Mouse (Mus musculus) ovary, postnatal 14 days (tissue): ENCODE results near the gene Irf4.

ENCODE experiments used
- DNase-seq: peaks from one replicate; pipeline ENCODE4 v3.0.0; 2022; ENCODE audit warnings: low spot score

Irf4 gene

GRCm38 (mm10) chr13:30738310-30738840 is 10.7 kb upstream of the Irf4 start:
- DNase-seq: no peak

DNA sequence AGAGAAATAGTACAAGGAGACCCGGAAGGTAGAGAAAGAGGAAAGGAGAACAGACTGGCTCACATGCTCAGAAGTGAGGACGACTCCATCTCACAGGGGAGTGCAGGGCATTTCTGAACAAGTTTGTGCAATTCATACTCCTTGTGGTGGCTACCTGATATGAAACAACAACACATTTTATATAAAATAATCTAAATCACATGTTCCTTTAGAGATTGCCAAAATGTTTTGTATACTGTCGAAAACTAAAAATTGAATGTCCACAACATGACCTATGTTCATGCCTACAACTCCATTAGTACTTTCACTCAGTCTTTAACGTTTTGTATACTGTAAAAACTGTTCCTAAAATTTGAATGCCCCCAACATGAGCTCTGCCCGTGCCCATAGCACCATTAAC is 7.9 kb upstream of the Irf4 start:
- no peak for DNase-seq

GRCm38 (mm10) chr13:30742411-30742970 is 6.5 kb upstream of the Irf4 start:
- no peak for DNase-seq

DNA sequence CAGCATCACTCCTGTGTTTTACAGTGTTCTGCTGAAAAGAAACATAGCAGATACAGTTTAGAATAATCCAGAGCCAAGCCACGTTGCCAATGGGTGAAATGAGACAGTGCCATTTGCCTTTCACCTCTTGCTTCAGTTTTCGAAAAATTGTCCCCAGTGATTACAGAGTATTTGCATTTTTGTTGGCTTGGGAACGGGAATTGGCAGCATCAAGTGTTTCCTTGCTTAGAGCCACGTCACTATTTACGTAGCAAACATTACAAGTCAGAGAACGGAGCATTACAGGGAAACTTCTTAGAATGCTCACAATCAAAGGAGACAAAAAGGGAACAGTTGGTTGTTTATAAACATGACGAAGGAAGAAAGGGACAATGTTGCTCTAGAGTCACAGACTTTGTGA is 3.9 kb upstream of the Irf4 start:
- DNase-seq: no peak

DNA sequence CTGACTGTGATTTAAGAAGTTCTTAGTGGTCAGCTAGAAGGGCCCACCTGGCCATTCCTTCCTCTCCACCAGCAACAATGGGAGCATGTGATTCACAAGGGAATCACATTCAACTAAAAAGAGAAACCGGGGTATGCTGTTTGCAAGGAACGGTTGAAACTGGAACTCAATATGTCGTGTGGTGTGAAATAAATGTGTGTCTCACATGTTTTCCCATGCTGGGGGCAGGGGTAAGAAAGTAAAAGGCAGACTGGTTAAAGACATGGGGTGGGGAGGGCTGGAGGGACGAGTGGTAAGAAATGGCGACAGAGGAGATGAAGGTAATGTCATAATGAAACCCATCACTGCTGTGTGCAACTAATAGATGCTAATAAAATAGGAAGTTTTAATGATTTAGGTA is 2.0 kb upstream of the Irf4 start:
- DNase-seq: no peak

- DNase-seq: no peak
Observed at GRCm38 (mm10) chr13:30747504-30747903, 1.5 kb upstream of the Irf4 start.

DNA sequence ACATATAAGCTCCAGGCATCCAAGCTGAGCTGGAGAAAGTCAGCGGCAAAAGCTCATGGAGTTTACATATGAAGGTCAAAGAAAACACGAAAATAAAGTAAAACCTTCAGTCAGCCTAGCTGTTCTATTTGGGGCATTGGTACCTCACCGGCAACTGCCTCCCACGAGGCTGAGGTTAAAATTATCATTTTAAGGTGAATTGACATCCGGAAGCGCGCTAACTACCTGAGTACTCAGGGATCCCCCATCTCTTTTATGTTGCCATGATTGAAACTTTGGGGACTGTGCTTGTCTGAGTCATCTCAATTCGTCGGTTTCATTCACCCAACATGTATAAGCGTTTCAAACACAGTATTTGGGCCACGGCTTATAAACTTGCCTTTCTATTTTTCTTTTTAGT is 705 bp upstream of the Irf4 start:
- no peak for DNase-seq

- DNase-seq: no peak
Observed at GRCm38 (mm10) chr13:30749557-30750141, 623 bp downstream of the Irf4 start.

GRCm38 (mm10) chr13:30750461-30751303 is 1.7 kb downstream of the Irf4 start:
- no peak for DNase-seq

DNA sequence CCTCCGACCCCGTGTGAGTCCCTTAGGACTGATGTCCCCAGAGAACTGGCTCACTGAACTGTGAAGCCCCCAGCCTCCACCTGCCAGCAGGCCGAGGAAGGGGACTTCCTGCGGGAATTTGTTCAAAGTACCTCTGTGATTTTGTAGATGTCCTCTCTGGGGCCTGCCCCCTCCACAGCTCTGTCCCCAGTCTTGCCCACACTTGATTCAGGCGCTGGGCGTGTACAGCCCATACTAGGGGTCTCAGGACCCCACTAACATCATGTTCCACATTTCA is 2.2 kb downstream of the Irf4 start:
- DNase-seq: no peak

DNA sequence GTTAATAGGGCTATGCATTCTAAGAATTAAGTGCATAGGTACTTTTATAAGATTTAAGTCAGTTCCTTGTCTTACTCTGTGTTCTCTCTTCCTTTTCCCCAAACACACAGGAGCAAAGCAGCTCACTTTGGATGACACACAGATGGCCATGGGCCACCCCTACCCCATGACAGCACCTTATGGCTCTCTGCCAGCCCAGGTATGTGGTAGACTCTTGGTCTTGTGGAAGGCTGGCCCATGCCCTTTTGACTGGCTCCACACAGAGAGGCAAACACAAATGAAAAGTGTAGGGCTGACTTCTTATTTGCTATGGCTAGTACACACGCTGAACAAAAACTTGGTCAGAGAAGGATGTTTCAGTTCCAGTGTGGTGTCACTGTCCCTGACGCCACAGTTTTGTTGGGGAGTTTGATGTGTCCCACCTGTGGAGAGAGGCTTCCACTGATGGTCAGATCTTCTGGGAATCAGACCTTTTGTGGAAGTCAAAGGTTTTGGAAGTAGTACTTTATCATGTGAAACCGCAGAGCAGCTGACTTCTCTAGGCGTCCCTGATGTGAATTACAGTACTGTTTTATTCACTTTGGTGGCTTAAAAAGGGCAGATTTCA is 3.7 kb downstream of the Irf4 start:
- no peak for DNase-seq

DNA sequence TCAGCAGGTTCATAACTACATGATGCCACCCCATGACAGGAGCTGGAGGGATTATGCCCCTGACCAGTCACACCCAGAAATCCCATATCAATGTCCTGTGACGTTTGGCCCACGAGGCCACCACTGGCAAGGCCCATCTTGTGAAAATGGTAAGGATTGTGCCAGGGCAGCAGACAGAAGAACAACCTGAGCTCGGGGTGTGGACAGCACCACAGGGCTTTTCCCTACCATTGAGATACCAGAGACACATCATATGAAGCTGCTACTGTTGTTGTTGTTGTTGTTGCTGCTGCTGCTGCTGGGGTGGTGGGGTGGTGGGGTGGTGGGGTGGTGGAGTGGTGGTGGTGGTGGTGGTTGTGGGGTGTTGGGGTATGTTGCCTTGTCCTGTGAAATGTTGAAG is 4.4 kb downstream of the Irf4 start:
- no peak for DNase-seq

DNA sequence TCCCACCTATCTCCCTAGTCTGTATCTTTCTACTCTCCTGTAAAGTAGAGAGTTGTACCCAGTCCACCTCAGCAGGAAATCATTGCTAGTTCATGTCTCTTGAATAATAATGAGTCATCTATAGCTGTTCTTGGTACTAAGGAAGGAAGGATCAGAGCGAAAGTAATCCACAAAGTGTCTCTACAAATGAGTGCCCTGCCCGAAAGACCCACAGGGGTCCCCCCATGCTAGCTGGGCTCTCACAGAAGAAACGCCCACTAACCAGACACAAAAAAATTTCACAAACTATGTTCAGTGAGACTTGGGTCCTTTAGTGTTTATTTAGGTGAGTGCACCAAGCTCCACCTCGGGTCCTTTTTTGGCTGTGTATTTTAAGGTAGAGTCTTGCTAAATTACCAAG is 5.0 kb downstream of the Irf4 start:
- no peak for DNase-seq

GRCm38 (mm10) chr13:30754825-30755476 is 5.9 kb downstream of the Irf4 start:
- no peak for DNase-seq

- no peak for DNase-seq
Observed at GRCm38 (mm10) chr13:30755577-30755976, 6.6 kb downstream of the Irf4 start.

GRCm38 (mm10) chr13:30755998-30756639 is 7.1 kb downstream of the Irf4 start:
- DNase-seq: no peak

DNA sequence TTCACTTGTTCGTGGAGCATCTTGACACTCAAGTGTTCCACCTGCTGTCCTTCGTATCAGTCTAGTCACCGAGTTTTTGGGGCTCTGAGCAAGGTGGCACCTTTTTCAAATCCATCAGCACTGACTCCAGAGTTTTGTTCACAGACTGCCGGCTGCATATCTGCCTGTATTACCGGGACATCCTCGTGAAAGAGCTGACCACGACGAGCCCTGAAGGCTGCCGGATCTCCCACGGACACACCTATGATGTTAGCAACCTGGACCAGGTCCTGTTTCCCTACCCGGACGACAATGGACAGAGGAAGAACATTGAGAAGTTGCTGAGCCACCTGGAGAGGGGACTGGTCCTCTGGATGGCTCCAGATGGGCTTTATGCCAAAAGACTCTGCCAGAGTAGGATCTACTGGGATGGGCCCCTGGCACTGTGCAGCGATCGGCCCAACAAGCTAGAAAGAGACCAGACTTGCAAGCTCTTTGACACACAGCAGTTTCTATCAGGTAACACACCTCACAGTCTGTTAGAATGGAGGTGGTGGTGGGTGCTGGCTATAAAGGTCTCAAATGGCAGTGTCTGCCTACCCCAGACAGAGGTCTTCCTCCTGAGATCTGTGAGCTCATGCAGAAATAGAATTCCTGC is 8.4 kb downstream of the Irf4 start:
- DNase-seq: no peak

DNA sequence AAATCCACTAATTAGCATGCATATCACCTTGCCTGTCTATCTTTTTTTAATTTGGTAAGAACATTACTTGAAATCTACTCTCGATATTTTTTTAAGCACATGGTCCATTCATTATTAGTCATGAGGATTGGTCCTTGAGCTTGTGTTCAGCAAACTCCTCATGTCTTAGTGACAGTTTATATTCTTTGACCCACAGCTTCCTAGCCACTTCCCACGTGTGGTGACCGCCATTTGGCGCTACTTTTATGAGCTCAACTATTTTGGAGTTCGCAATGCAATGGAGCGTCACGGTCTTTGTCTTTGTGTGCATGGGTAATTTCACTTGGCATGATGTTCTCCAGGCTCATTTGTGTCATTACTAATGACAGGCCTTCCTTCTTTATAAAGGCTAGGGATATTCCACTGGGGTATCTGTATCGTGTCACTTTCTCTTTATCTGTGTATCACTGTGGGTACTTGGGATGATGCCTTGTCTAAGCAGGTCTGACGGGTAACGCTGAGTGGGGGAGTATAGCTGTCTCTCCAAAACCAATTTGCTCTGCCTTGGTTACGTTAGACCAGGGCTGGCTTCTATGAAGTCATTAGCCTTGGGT is 9.9 kb downstream of the Irf4 start:
- no peak for DNase-seq

- no peak for DNase-seq
Observed at GRCm38 (mm10) chr13:30760374-30761090, 11.5 kb downstream of the Irf4 start.

DNA sequence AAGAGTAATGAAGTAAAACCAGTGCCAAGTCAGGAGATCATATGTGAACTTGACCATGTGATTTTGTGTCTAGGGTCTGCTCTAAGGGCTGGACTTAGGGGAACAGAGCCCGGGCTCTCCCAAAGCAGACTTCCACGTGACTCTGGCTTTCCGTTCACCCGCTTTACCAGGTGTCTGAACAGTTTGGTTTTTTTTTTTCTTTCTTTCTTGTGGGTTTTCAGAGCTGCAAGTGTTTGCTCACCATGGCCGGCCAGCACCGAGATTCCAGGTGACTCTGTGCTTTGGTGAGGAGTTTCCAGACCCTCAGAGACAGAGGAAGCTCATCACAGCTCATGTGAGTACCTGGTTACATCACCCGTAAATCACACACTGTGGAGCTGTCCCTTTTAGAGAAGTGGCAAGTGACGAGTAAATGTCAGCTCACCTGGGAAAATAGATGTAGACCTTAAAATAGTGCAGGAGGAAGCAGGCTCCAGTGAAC is 12.2 kb downstream of the Irf4 start:
- DNase-seq: no peak
